Mouse (Mus musculus) lung, postnatal 14 days (tissue): ENCODE measurements around the gene Ttc3.

ENCODE experiments used
- DNase-seq: peaks from one replicate; pipeline ENCODE4 v3.0.0; 2021

Ttc3 gene

GRCm38 (mm10) chr16:94517606-94518005 lies 147.2 kb downstream of the Ttc3 start:
- DNase-seq: no peak
